ENCODE assay signal across 25 mouse cellular contexts in genomic region chr10:62824474-62824873, GRCm38 (mm10). TPM values are rescaled to one million over a fixed set of nuclear protein-coding genes. Genes with fewer than 3 reads are reported as not detected.
DNase-seq lines count a peak whose midpoint lies in the region; ATAC-seq and TF ChIP-seq lines count a peak whose summit lies in the region.
"Had no signal": no experiment of that assay in that cellular context is flagged by ENCODE, and none has a peak within 500 bp of the region (broad histone marks: within the 10 kb centered on the region; RNA-seq: fewer than 3 reads in every experiment).

No protein-coding gene starts in this region.

- 86% methylated on average over 8 of the region's 8 CpGs for WGBS in kidney, embryonic 14.5 days
- 77% methylated on average over 8 of the region's 8 CpGs for WGBS in lung, postnatal 0 days
- WGBS in lung, adult 2 months = 77% methylated on average over 8 of the region's 8 CpGs
- WGBS in kidney, postnatal 0 days = 77% methylated on average over 8 of the region's 8 CpGs

- TF ChIP-seq EP300 in lung, postnatal 0 days (IDR thresholded peaks at IDR 0.05) = no peak

- no peak overlapping the region for H3K27ac ChIP-seq in kidney, embryonic 14.5 days (ENCODE audit: low read depth, low read length)
- H3K27ac ChIP-seq in lung, postnatal 0 days (ENCODE audit: low read length) = no peak overlapping the region
- H3K27ac ChIP-seq in kidney, postnatal 0 days = no peak overlapping the region
- H3K27ac ChIP-seq: embryonic facial prominence, embryonic 15.5 days; forebrain, embryonic 10.5 days; forebrain, embryonic 15.5 days; heart, embryonic 10.5 days had no signal

- H3K36me3 ChIP-seq in kidney, embryonic 14.5 days (ENCODE audit: control insufficient read depth, insufficient read depth, low read length) = peaks cover 23% of the 10 kb centered on the region
- no peaks in the 10 kb centered on the region for H3K36me3 ChIP-seq in lung, postnatal 0 days (ENCODE audit: insufficient read depth, low read length)
- H3K36me3 ChIP-seq in kidney, postnatal 0 days (ENCODE audit: insufficient read depth, low read length) = peaks cover 9% of the 10 kb centered on the region; the same call in 1 of the 2 replicates
- H3K36me3 ChIP-seq: G1E had no signal

- no peaks in the 10 kb centered on the region for H3K27me3 ChIP-seq in kidney, embryonic 14.5 days (ENCODE audit: control insufficient read depth, insufficient read depth, low read length)
- H3K27me3 ChIP-seq in lung, postnatal 0 days (replicated peaks; ENCODE audit: insufficient read depth, low read length) = no peaks in the 10 kb centered on the region
- H3K27me3 ChIP-seq in kidney, postnatal 0 days (ENCODE audit: insufficient read depth, low read length) = no peaks in the 10 kb centered on the region
- H3K27me3 ChIP-seq: embryonic facial prominence, embryonic 15.5 days; forebrain, embryonic 15.5 days had no signal

- intact Hi-C loops in left cerebral cortex, postnatal 4 days (cut with DNase I) = no loop called here

- peak; percentile 68 for DNase-seq in kidney, adult 11 months
- peak; percentile 4 for DNase-seq in lung, postnatal 0 days (ENCODE audit: low spot score)
- DNase-seq in lung, adult 2 months = no peak
- DNase-seq in kidney, postnatal 0 days (ENCODE audit: low spot score) = no peak
- DNase-seq in kidney, postnatal 36 days = peak; percentile 63 to 85
- no peak for DNase-seq in left cerebral cortex, postnatal 4 days
- DNase-seq: adrenal gland, adult 8-10 months; adrenal gland, postnatal 36 days; B cell, adult 2 months; cerebellum, adult 11 months; cerebellum, adult 8-10 months; cerebellum, postnatal 14 days; embryo, embryonic 11 days; gastrocnemius, postnatal 36 days; heart, adult 11 months; heart, postnatal 10 days; heart, postnatal 4 days had no signal

- no peak overlapping the region for H3K9ac ChIP-seq in kidney, embryonic 14.5 days (ENCODE audit: low read depth, low read length)
- no peak overlapping the region for H3K9ac ChIP-seq in lung, postnatal 0 days (replicated peaks; ENCODE audit: low read depth)
- H3K9ac ChIP-seq in kidney, postnatal 0 days (ENCODE audit: low read depth, low read length) = no peak overlapping the region
- H3K9ac ChIP-seq: embryonic facial prominence, embryonic 15.5 days; forebrain, embryonic 15.5 days had no signal

- no peak overlapping the region for H3K4me2 ChIP-seq in kidney, embryonic 14.5 days (replicated peaks; ENCODE audit: low read depth, low read length)
- H3K4me2 ChIP-seq in lung, postnatal 0 days (replicated peaks; ENCODE audit: low read depth, low read length) = no peak overlapping the region
- H3K4me2 ChIP-seq in kidney, postnatal 0 days (ENCODE audit: low read length) = no peak overlapping the region
- H3K4me2 ChIP-seq: embryonic facial prominence, embryonic 15.5 days; forebrain, embryonic 15.5 days had no signal

- H3K9me3 ChIP-seq in kidney, embryonic 14.5 days (ENCODE audit: control insufficient read depth, low read length) = no peaks in the 10 kb centered on the region
- H3K9me3 ChIP-seq in lung, postnatal 0 days (ENCODE audit: low read length) = no peaks in the 10 kb centered on the region
- H3K9me3 ChIP-seq in kidney, postnatal 0 days (replicated peaks; ENCODE audit: low read length) = no peaks in the 10 kb centered on the region
- H3K9me3 ChIP-seq: embryonic facial prominence, embryonic 15.5 days; forebrain, embryonic 10.5 days; forebrain, embryonic 15.5 days; G1E; heart, embryonic 10.5 days had no signal

- no peak overlapping the region for H3K4me3 ChIP-seq in kidney, embryonic 14.5 days (ENCODE audit: low read length)
- no peak overlapping the region for H3K4me3 ChIP-seq in lung, postnatal 0 days (ENCODE audit: low read depth, low read length)
- no peak overlapping the region for H3K4me3 ChIP-seq in lung, adult 2 months (replicated peaks; ENCODE audit: extremely low read depth, low read depth, low read length)
- H3K4me3 ChIP-seq in kidney, postnatal 0 days (replicated peaks; ENCODE audit: low read depth, low read length) = no peak overlapping the region
- H3K4me3 ChIP-seq: embryonic facial prominence, embryonic 15.5 days; erythroblast, embryonic 14.5 days; forebrain, embryonic 10.5 days; forebrain, embryonic 15.5 days; heart, embryonic 10.5 days had no signal

- no peak for ATAC-seq in kidney, embryonic 14.5 days (ENCODE audit: low FRiP score, low TSS enrichment)
- ATAC-seq in lung, postnatal 0 days = no peak
- 0 out of 2 replicates have a peak, but pooled peaks have one; percentile 57 for ATAC-seq in kidney, postnatal 0 days (replicated peaks; ENCODE audit: low FRiP score, low read depth)
- ATAC-seq: CD4-positive, CD25-positive, alpha-beta regulatory T cell, adult 4 months; forebrain, embryonic 15.5 days had no signal

- no peak for TF ChIP-seq POLR2A in lung, adult 2 months (IDR thresholded peaks at IDR 0.05; ENCODE audit: borderline replicate concordance, extremely low read depth, low read depth, low read length)

- TF ChIP-seq CTCF in lung, postnatal 0 days (IDR thresholded peaks at IDR 0.05) = no peak
- no peak for TF ChIP-seq CTCF in lung, adult 2 months (IDR thresholded peaks at IDR 0.05; ENCODE audit: insufficient read depth, low read length)
- TF ChIP-seq CTCF in kidney, postnatal 0 days (IDR thresholded peaks at IDR 0.05; ENCODE audit: low read depth) = no peak

- no peaks in the 10 kb centered on the region for H3K4me1 ChIP-seq in kidney, embryonic 14.5 days (ENCODE audit: control insufficient read depth, insufficient read depth, low read length)
- no peaks in the 10 kb centered on the region for H3K4me1 ChIP-seq in lung, postnatal 0 days (ENCODE audit: insufficient read depth, low read depth, low read length)
- no peaks in the 10 kb centered on the region for H3K4me1 ChIP-seq in lung, adult 2 months (ENCODE audit: control insufficient read depth, insufficient read depth, low read length)
- no peaks in the 10 kb centered on the region for H3K4me1 ChIP-seq in kidney, postnatal 0 days (replicated peaks; ENCODE audit: insufficient read depth, low read length)
- H3K4me1 ChIP-seq: embryonic facial prominence, embryonic 15.5 days; forebrain, embryonic 10.5 days; forebrain, embryonic 15.5 days; heart, embryonic 10.5 days had no signal

RNA-seq across cellular contexts. Expression of gene Ccar1, which starts 32.4 kb away (rescaled TPM):
- polyA plus RNA-seq in kidney, embryonic 14.5 days (2014; fragmentation: Nextera tagmentation; extraction: Ambion mirVana) = 121 and 178 TPM in 2 replicates
- polyA plus RNA-seq in lung, postnatal 0 days (2015; fragmentation: Nextera tagmentation; extraction: Ambion mirVana) = 52.7 and 53.9 TPM in 2 replicates
- 30.9 and 41.9 TPM in 2 replicates for polyA plus RNA-seq in lung, adult 2 months (2012; rRNA removed)
- polyA plus RNA-seq in kidney, postnatal 0 days (2015; fragmentation: Nextera tagmentation; extraction: Ambion mirVana) = 84.2 and 91.3 TPM in 2 replicates
- total RNA-seq in left cerebral cortex, postnatal 4 days (2021) = 10 to 100 TPM; 88.1 to 90.3 TPM

Comparison
In these comparisons a context has a peak if more than half of its experiments do, and no peak if none do; other contexts are left out.
1. DNase-seq: peak in kidney, adult 11 months (single experiment), lung, postnatal 0 days (single experiment) and kidney, postnatal 36 days (2 of 2); none in lung, adult 2 months (single experiment), kidney, postnatal 0 days (single experiment) and left cerebral cortex, postnatal 4 days (single experiment).